Mouse (Mus musculus) CH12.LX (cell line): ENCODE data around the gene Dctpp1. TPM values are rescaled to one million over a fixed set of nuclear protein-coding genes. Genes with fewer than 3 reads are reported as not detected.

ENCODE experiments used
- DNase-seq: peaks from one replicate; pipeline ENCODE4 v3.0.0-alpha.2; 2013; ENCODE audit errors: extremely low read depth
- H3K27ac ChIP-seq: 2 replicates; pipeline ENCODE4 v1.5.1; 2012; ENCODE audit warnings: low read depth, mild to moderate bottlenecking, control low read depth, moderate library complexity; ENCODE audit not compliant: insufficient read depth
- H3K27me3 ChIP-seq: replicated peaks from 2 replicates; pipeline ENCODE3; 2012; ENCODE audit warnings: inconsistent platforms
- H3K36me3 ChIP-seq, 2 experiments: replicated peaks in 1 of 2; 2 replicates each; pipeline versions ENCODE3 to v1.6.1; 2012; ENCODE audit warnings: inconsistent platforms in 1 of 2, low read length in 1 of 2, mild to moderate bottlenecking in 1 of 2, mixed read lengths in 1 of 2, moderate library complexity in 1 of 2; ENCODE audit not compliant: control insufficient read depth in 1 of 2, insufficient read depth in 1 of 2
- H3K4me1 ChIP-seq, 2 experiments: 2 replicates each; pipeline ENCODE4 v1.6.1; 2012; ENCODE audit warnings: inconsistent platforms in 1 of 2, moderate library complexity in 1 of 2; ENCODE audit not compliant: insufficient read depth in 2 of 2, control insufficient read depth in 1 of 2
- H3K4me2 ChIP-seq: 2 replicates; pipeline ENCODE4 v1.6.1; 2012; ENCODE audit warnings: low read depth, mild to moderate bottlenecking, control low read depth; ENCODE audit not compliant: poor library complexity, insufficient read depth, severe bottlenecking
- H3K4me3 ChIP-seq, 3 experiments: fragments of 150-350 bp in 1 of 3; sonication (generic) in 1 of 3; replicated peaks in 1 of 3; 2 replicates each; pipeline versions ENCODE3 to v1.5.1; 2011 to 2012; ENCODE audit warnings: low read depth in 2 of 3, low read length in 2 of 3, mild to moderate bottlenecking in 2 of 3, moderate library complexity in 2 of 3, control low read depth in 1 of 3, improper control_type of control experiment in 1 of 3, inconsistent platforms in 1 of 3, mixed read lengths in 1 of 3; ENCODE audit not compliant: poor library complexity in 1 of 3
- H3K79me2 ChIP-seq: replicated peaks from 2 replicates; pipeline ENCODE4 v1.6.1; 2012; ENCODE audit warnings: mild to moderate bottlenecking, moderate library complexity; ENCODE audit not compliant: control insufficient read depth, poor library complexity, insufficient read depth, severe bottlenecking; ENCODE audit errors: extremely low read depth
- H3K9ac ChIP-seq: 2 replicates; pipeline ENCODE4 v1.6.1; 2012; ENCODE audit warnings: low read depth, mild to moderate bottlenecking, control low read depth, moderate library complexity; ENCODE audit not compliant: insufficient read depth
- H3K9me3 ChIP-seq: replicated peaks from 2 replicates; pipeline ENCODE3; 2012; ENCODE audit warnings: low read length, inconsistent platforms, mixed read lengths
- BHLHE40 ChIP-seq: IDR thresholded peaks from 2 replicates; pipeline ENCODE4 v1.6.1; 2011; ENCODE audit warnings: mild to moderate bottlenecking, low read depth, low read length, improper control_type of control experiment
- CHD1 ChIP-seq: IDR thresholded peaks from 2 replicates; pipeline ENCODE4 v1.6.1; 2012; ENCODE audit warnings: low read depth, low read length, improper control_type of control experiment, inconsistent platforms
- CTCF ChIP-seq, 2 experiments: IDR thresholded peaks in 1 of 2; conservative IDR thresholded peaks in 1 of 2; 2 replicates each; pipeline ENCODE4 v1.5.1; 2011 to 2012; ENCODE audit warnings: low read depth in 2 of 2, low read length in 2 of 2, improper control_type of control experiment in 1 of 2, inconsistent platforms in 1 of 2, mild to moderate bottlenecking in 1 of 2, moderate library complexity in 1 of 2
- ELF1 ChIP-seq: IDR thresholded peaks from 2 replicates; pipeline ENCODE4 v1.6.1; 2014; ENCODE audit warnings: low read depth, mild to moderate bottlenecking, inconsistent platforms, low read length, improper control_type of control experiment
- EP300 ChIP-seq: IDR thresholded peaks from 2 replicates; pipeline ENCODE4 v1.6.1; 2011; ENCODE audit warnings: low read length, improper control_type of control experiment
- ETS1 ChIP-seq: conservative IDR thresholded peaks from 2 replicates; pipeline ENCODE4 v1.6.1; 2012; ENCODE audit warnings: low read depth, mild to moderate bottlenecking, inconsistent platforms, low read length, improper control_type of control experiment, moderate library complexity
- GABPA ChIP-seq: IDR thresholded peaks from 2 replicates; pipeline ENCODE4 v1.6.1; 2012; ENCODE audit warnings: low read depth, low read length, improper control_type of control experiment, inconsistent platforms; ENCODE audit not compliant: insufficient replicate concordance
- HCFC1 ChIP-seq: IDR thresholded peaks from 2 replicates; pipeline ENCODE4 v1.6.1; 2012; ENCODE audit warnings: low read depth, mild to moderate bottlenecking, inconsistent platforms, low read length, improper control_type of control experiment
- JUN ChIP-seq: IDR thresholded peaks from 2 replicates; pipeline ENCODE4 v1.6.1; 2011; ENCODE audit warnings: low read depth, mild to moderate bottlenecking, low read length, improper control_type of control experiment, moderate library complexity; ENCODE audit not compliant: insufficient read depth
- JUND ChIP-seq: conservative IDR thresholded peaks from 2 replicates; pipeline ENCODE4 v1.6.1; 2011; ENCODE audit warnings: low read depth, low read length, improper control_type of control experiment
- KAT2A ChIP-seq: IDR thresholded peaks from 2 replicates; pipeline ENCODE4 v1.6.1; 2012; ENCODE audit warnings: low read length, improper control_type of control experiment, inconsistent platforms; ENCODE audit not compliant: insufficient replicate concordance
- MAFK ChIP-seq: IDR thresholded peaks from 2 replicates; pipeline ENCODE4 v1.6.1; 2011; ENCODE audit warnings: low read length, improper control_type of control experiment; ENCODE audit not compliant: insufficient replicate concordance
- MAX ChIP-seq: IDR thresholded peaks from 2 replicates; pipeline ENCODE4 v1.6.1; 2011; ENCODE audit warnings: low read length, improper control_type of control experiment
- MAZ ChIP-seq: IDR thresholded peaks from 2 replicates; pipeline ENCODE4 v1.6.1; 2012; ENCODE audit warnings: low read depth, mild to moderate bottlenecking, inconsistent platforms, low read length, improper control_type of control experiment, moderate library complexity
- MEF2A ChIP-seq: IDR thresholded peaks from 2 replicates; pipeline ENCODE4 v1.6.1; 2014; ENCODE audit warnings: low read depth, mild to moderate bottlenecking, inconsistent platforms, low read length, improper control_type of control experiment, borderline replicate concordance
- MXI1 ChIP-seq: IDR thresholded peaks from 2 replicates; pipeline ENCODE4 v1.6.1; 2011; ENCODE audit warnings: mild to moderate bottlenecking, low read depth, low read length, improper control_type of control experiment
- NELFE ChIP-seq: IDR thresholded peaks from 2 replicates; pipeline ENCODE4 v1.6.1; 2011; ENCODE audit warnings: low read depth, low read length, improper control_type of control experiment
- NRF1 ChIP-seq: IDR thresholded peaks from 2 replicates; pipeline ENCODE4 v1.6.1; 2014; ENCODE audit warnings: low read depth, mild to moderate bottlenecking, inconsistent platforms, low read length, improper control_type of control experiment, moderate library complexity
- PAX5 ChIP-seq: IDR thresholded peaks from 2 replicates; pipeline ENCODE4 v1.6.1; 2012; ENCODE audit warnings: low read length, inconsistent platforms, mixed read lengths
- POLR2A ChIP-seq: IDR thresholded peaks from 2 replicates; pipeline ENCODE4 v1.6.1; 2011; ENCODE audit warnings: low read depth, mild to moderate bottlenecking, improper control_type of control experiment, low read length
- RCOR1 ChIP-seq: conservative IDR thresholded peaks from 2 replicates; pipeline ENCODE4 v1.6.1; 2012; ENCODE audit warnings: low read depth, mild to moderate bottlenecking, inconsistent platforms, low read length, improper control_type of control experiment
- TCF12 ChIP-seq: IDR thresholded peaks from 2 replicates; pipeline ENCODE4 v1.6.1; 2014; ENCODE audit warnings: low read depth, mild to moderate bottlenecking, inconsistent platforms, low read length, improper control_type of control experiment
- UBTF ChIP-seq: IDR thresholded peaks from 2 replicates; pipeline ENCODE4 v1.6.1; 2012; ENCODE audit warnings: low read depth, mild to moderate bottlenecking, inconsistent platforms, low read length, improper control_type of control experiment, moderate library complexity
- USF2 ChIP-seq: conservative IDR thresholded peaks from 2 replicates; pipeline ENCODE4 v1.6.1; 2011; ENCODE audit warnings: low read depth, low read length, improper control_type of control experiment
- ZC3H11A ChIP-seq: IDR thresholded peaks from 2 replicates; pipeline ENCODE4 v1.6.1; 2012; ENCODE audit warnings: low read depth, mild to moderate bottlenecking, inconsistent platforms, low read length, improper control_type of control experiment
- ZKSCAN1 ChIP-seq: IDR thresholded peaks from 2 replicates; pipeline ENCODE4 v1.6.1; 2012; ENCODE audit warnings: low read depth, inconsistent platforms, low read length, improper control_type of control experiment, borderline replicate concordance
- ZMIZ1 ChIP-seq: IDR thresholded peaks from 2 replicates; pipeline ENCODE4 v1.6.1; 2012; ENCODE audit warnings: low read depth, mild to moderate bottlenecking, inconsistent platforms, low read length, improper control_type of control experiment
- ZNF384 ChIP-seq: IDR thresholded peaks from 2 replicates; pipeline ENCODE4 v1.6.1; 2012; ENCODE audit warnings: low read depth, low read length, improper control_type of control experiment, inconsistent platforms
- dilution Hi-C: fragments of 300-500 bp; cut with MboI; formaldehyde crosslinking; loops from 2 replicates; pipeline ENCODE4 v1.14.3; 2020; ENCODE audit warnings: low sequenced_read_pairs; ENCODE audit not compliant: extremely low pct_unique_long_range_greater_than_20kb, extremely low pct_ligation_motif_present
- in situ Hi-C: fragments of 300-500 bp; cut with MboI; formaldehyde crosslinking; loops from 3 replicates; pipeline ENCODE4 v1.14.3; 2019; ENCODE audit warnings: low sequenced_read_pairs, low pct_ligation_motif_present, low pct_unique_long_range_greater_than_20kb, mixed read lengths
- polyA plus RNA-seq: library from polyadenylated mRNA; unstranded; fragments of >175 nt; gene quantifications from 2 replicates; pipeline ENCODE4 v1.2.1, GENCODE M21; 2012; ENCODE audit warnings: low read depth; ENCODE audit not compliant: insufficient read length
- total RNA-seq, 2 experiments: library from RNA; depleted of rRNA; stranded (reverse); fragments of 300-350 nt in 1 of 2; fragments of >200 nt in 1 of 2; gene quantifications; 2 replicates each; pipeline ENCODE4 v1.2.3; 2012 to 2014

Dctpp1 gene
- total and polyA plus RNA-seq, 3 experiments, result 197 to 296 (median 221) TPM

DNA sequence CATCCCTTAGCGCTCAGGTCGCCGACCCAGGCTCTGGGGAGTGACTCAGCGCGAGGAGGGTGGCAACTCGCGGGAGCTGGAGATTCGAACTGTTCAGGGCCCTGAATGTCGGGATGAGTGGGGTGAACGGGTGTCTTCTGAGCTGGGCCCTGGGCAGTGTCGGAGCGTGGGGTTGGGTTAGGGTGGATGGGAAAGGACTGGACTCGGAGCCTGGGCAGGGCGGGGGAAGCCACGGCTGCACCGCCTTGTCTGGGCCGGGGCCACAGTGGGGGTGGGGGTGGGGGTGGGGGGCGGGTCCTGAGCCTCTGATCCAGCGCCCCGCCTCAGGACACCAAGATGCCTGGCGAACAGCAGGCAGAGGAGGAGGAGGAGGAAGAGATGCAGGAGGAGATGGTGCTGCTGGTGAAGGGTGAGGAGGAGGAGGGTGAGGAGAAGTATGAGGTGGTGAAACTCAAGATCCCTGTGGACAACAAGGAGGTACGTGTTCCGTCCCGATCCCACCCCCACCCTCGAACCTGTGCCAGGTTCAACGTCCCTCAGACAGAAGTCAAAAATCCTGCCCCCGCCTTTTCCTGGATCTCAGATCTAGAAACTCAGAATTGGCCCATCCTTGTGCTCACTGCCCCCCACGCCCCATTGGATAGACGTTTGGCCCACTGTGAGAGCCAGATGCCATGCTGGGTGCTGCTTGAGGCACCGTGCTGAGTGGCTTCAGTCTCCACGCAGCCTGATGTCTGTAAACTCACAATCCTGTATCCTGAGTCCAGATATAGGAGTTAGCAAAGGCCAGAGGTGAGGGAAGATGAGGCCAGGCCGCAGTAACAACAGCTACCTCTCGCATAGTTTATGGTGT, 15.6 kb downstream of the Dctpp1 start:
- peaks cover 3% of the 10 kb centered on the region for H3K9me3 ChIP-seq
- no peak for DNase-seq
- H3K4me1 ChIP-seq, result peaks cover 14 to 40% of the 10 kb centered on the region in 2 experiments
- H3K36me3 ChIP-seq, result peaks cover 23 to 41% of the 10 kb centered on the region in 2 experiments
- H3K4me3 ChIP-seq, result peak overlapping the region; percentile 76 to 90 (median 82)
- H3K9ac ChIP-seq, result peak overlapping the region; percentile 99
- TF ChIP-seq UBTF (no peak), ZC3H11A (no peak), BHLHE40 (no peak), GABPA (no peak), ZNF384 (no peak), MAZ (no peak), PAX5 (no peak), EP300 (no peak), MXI1 (no peak), JUND (no peak), RCOR1 (no peak), MAX (no peak)
- dilution Hi-C loops, result no loop called here
- in situ Hi-C loops, result no loop called here
- H3K79me2 ChIP-seq, result peaks cover 4% of the 10 kb centered on the region
- H3K27me3 ChIP-seq, result no peaks in the 10 kb centered on the region
- peak overlapping the region; percentile 68 for H3K27ac ChIP-seq
- peak overlapping the region; percentile 53 for H3K4me2 ChIP-seq

DNA sequence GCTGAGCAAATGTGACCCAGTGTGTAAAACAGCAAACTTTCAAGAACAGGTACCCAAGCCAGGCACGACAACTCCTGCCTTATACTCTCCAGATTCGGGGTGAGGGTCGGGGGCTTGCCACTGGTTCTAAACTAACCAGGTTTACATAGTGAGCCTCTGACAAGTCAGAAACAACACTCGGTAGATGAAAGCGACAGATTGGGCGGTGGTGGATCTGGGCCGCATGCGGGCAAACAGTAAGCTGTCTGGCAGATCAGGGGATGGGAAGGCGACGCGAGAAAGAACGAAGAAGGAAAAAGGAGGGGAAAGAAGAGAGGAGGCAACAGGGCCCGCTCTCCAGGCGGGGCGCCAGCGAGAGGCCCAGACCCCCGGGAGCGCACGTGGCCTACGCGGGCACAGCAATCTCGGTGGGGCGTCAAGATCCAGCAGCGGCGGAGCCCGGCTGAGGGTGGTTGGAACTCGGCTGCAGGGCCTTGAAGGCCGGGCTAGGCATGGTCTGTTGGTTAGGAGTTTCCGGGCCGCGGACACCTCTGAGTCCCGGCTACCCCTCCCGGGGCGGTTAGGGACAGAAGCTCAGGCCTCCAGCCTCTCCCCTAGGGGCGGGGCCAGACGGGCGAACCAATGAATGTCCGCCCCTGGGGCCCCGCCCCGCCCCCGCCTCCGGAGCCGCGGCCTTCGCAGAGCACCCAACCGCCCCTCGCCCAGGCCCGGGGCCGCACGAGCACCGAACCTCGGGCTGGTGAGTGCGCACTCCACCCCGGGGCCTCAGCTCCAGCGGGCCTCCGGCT, 16.4 kb downstream of the Dctpp1 start, which contains the start of gene Zfp771:
Zfp771 (plus strand) TSS at position 405 of the 788 bp plus-strand sequence.
- peak; percentile 96 for DNase-seq
- Histone ChIP-seq H3K27ac (peak within 1 kb of the TSS; percentile 88), H3K4me2 (peak within 1 kb of the TSS; percentile 64), H3K79me2 (peaks cover 4% of the 10 kb centered on the region), H3K36me3 (peaks cover 16 to 33% of the 10 kb centered on the region in 2 experiments), H3K4me1 (peaks cover 14 to 42% of the 10 kb centered on the region in 2 experiments), H3K4me3 (peak within 1 kb of the TSS; percentile 76 to 90 (median 82)), H3K27me3 (no peaks in the 10 kb centered on the region), H3K9ac (peak within 1 kb of the TSS; percentile 99), H3K9me3 (peaks cover 3% of the 10 kb centered on the region)
- dilution Hi-C loops, result no loop called here
- in situ Hi-C loops, result no loop called here
- TF ChIP-seq MXI1 (peak; percentile 89), MEF2A (no peak), USF2 (no peak), NRF1 (no peak), KAT2A (no peak), POLR2A (peak; percentile 98), ZKSCAN1 (no peak), UBTF (peak; percentile 99), CHD1 (no peak; the same call in 1 of the 2 replicates), RCOR1 (no peak), MAZ (peak; percentile 66; the same call in 1 of the 2 replicates), MAX (peak; percentile 48), MAFK (no peak), CTCF (conservative IDR thresholded peaks at IDR 0.05 in 1 of 2, IDR thresholded peaks at IDR 0.05 in 1 of 2; ENCODE audit: low read depth in 2 of 2, low read length in 2 of 2) (peak in 1 of 2 experiments; percentile 11; a peak in 1 of 4 replicates), TCF12 (peak; percentile 81), PAX5 (no peak), HCFC1 (peak; percentile 59), ETS1 (no peak), ELF1 (peak; percentile 57; the same call in 1 of the 2 replicates), NELFE (peak; percentile 94), JUN (no peak), ZMIZ1 (peak; percentile 82), BHLHE40 (peak; percentile 16), JUND (no peak)
